Mouse (Mus musculus) urinary bladder, adult 18-20 months (tissue): Measurements from ENCODE around the gene Nrf1.

Experiments used
- DNase-seq, 2 experiments: peaks; one replicate each; pipeline ENCODE4 v3.0.0; 2022; ENCODE audit warnings: low spot score in 2 of 2, mixed read lengths in 2 of 2

The Nrf1 gene

DNA sequence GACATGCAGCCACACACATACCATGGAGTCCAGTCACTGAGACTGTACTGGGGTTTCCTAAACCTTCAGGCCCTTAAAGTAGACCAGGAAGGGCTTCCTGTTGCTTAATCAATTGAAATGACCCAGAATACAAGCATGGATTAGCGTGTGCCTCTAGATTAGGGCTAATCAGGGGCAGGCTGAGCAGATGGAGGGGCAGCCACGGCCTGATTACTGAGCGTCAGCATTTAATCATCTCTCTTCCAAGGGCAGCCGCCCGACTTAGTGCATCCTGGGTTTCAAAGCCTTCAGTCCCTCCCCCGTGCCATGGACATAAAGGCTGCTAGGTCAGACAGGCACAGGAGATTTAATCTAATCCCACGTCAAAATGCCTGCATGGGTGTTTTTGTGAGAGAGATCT lies 99.3 kb downstream of the Nrf1 start:
- DNase-seq = no peak

DNA sequence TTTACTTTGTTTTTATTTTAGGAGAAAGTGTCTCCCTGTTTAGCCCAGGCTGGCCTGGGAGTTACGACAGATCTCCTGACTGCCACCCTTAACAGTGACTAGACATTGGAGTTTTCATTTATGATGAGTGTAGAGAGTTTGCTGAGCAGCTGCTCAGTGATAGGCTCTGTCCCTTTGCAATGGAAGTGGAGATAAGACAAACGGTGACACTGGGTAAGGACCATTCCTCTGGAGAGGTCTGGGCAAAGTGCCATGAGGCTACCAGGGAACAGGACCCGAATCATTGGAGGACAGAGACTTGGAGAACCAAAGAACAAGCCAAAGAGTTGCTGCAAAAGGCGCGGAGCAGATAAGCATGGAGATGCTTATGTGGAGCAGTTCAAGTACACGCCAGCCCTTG lies 100.0 kb downstream of the Nrf1 start:
- DNase-seq = no peak

DNA sequence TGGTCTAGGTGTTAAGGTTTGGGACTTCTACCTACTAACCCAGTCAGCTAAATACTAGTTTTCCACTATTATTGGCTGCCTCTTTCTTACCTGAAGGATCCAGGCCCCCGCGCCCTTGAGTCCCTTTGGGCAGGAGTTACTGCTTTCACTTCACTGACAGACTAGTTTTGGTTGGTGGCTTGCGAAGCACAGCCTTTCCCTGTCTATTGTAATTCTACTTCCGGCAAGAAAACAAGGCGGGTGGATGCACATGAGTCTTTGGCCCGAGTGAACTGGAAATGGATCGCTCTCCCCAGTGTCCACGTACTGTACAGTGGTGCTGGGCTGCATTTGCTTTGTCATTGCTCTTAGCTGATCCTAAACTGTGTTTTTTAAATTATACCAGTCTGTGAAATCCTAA lies 102.7 kb downstream of the Nrf1 start:
- no peak for DNase-seq

DNA sequence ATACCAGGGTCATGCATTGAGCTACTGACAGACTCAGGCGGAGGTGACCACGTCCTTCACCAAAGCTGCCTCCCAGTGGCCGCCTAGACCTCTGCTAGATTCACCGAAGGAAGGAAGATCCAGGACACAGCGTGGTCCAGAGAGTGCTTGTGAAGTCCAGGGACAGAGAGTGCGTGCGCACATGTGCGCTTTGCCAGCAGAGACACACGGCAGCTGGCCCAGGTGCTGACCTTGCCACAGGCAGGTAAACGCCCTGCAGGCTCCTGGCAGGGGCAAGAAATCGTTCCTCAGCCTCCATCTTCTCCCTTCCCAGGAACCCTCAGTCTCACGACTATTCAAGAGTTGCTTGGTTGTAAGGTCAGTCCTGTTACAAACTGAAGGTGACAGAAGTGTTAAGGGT lies 104.4 kb downstream of the Nrf1 start:
- DNase-seq = no peak

DNA sequence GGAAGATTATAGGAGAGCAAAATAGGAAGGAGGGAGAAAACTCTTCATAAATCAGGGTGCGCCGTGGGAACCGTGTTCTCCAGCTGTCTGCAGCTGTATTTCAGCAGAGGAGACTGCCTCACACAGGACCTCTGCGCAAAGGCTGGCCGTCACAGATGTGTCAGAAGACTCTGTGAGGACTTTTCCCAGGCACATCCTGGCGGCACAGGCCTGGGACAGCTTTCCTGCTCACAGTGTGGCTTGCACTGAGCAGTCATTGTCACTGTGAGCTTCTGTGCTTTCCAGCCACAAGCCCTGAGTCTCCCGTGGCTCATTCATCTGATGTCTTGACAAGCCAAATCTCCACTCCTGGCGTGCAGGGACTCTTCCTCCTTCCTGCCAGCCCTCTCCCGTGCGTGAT lies 104.9 kb downstream of the Nrf1 start:
- DNase-seq = no peak

DNA sequence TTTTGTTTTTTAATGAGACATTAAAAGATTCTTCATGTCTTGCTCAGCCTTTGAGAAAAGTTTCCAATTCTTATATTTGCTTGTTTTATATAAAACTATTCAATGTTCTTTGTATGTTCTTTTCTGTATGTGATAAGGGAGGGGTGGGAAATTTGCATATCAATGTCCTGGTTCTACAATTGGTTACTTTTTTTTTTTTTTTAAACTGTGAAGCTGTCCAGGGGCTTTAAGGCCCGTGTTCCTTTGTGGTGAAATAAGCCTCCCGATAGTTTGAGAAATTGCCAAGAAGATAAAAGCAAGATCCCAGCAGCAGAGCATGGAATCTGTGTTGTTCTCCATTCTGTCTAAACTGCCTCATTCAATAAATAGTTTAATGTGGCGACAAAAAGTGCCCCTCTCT lies 105.3 kb downstream of the Nrf1 start:
- DNase-seq = no peak

DNA sequence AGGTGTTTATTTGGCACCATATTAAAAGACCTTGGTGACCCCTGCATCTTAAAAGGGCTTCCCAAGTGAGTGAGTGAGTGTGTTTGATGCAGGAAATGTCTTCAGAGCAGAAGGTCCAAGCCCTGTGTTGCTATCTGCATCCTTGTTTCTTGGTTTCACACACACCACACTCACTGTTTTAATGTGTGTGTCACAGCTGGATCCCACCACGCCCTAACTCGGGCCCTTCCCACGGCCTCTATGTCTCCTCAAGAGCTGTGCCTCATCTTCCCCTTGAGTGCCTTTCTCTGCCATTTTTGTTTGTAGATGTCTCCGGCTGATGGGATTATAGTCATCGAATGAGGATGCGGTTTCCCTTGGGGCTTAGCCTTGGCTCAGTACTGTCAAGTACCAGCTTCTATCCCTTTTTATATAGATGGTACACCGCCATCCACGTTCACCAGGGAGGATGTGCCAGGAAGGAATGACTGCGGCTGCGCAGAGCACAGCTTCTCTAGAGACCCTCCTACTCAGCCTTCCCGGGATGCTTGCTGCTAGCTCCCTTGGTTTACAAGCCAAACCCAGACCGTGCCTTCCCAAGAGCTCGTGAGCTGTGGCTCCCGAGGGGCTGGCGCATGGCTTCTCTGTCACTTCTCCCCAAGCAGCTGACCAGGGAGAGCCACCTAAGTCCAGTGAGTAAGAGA lies 106.1 kb downstream of the Nrf1 start:
- no peak for DNase-seq

DNA sequence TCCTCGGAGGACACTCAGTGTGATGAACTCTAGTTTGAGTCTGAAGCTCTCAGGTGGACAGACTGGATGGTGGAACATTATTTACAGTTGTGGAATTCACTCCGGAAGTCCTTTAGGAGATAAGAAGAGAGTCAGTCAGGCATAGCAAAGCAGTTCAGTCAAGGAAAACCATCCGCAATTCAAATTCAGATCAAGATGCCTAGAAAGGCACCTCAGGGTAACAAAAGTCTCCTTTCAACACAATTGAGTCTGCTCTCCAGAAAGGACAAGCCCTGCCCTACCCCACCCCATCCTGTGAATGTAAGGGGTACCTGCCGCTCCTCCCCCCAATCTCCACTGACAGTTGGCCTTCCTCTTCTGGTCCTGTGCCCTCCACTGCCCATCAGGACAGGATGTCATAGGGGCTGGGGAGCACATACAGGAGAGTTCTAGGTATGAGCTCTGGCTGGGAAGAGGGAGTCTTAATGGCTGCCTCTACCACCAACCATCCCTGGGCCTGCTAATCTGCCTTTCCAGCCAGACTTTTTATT lies 111.8 kb downstream of the Nrf1 start:
- DNase-seq = no peak

DNA sequence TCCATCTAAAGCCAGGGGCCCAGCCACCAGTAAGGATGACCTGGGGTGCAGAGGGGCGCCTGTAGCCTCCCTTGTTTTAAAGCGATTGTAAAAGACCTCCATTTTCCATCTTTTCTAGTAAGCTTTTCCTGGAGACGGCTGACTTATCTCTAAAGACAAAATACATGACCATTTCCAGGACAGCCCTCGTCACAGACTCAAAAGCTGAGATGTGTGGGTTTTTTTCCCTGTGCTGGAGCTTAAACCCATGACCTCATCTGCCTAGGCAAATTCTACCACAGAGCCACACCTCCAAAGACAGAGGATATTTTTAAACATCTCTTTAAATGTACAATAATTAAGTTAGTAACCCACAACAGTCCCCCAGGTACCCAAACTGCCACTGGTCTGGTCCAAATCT lies 112.6 kb downstream of the Nrf1 start:
- no peak for DNase-seq

DNA sequence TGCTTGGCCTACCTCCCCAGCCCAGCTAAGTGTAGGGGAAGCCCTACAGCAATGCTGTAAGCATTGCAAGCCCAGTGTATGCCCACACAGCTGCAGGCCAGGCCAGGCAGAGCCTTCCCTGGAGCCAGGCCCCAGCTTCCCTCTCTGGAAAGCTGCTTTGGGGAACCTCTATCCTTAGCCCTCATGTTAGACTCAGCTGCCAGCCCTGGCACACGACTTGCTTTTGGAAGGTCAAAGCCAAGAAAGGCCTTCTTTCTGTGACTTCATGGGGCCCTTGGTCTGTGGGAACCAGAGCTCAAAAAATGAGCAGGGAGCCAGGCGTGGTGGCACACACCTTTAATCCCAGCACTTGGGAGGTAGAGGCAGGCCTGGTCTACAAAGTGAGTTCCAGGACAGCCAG lies 113.8 kb downstream of the Nrf1 start:
- DNase-seq = no peak

DNA sequence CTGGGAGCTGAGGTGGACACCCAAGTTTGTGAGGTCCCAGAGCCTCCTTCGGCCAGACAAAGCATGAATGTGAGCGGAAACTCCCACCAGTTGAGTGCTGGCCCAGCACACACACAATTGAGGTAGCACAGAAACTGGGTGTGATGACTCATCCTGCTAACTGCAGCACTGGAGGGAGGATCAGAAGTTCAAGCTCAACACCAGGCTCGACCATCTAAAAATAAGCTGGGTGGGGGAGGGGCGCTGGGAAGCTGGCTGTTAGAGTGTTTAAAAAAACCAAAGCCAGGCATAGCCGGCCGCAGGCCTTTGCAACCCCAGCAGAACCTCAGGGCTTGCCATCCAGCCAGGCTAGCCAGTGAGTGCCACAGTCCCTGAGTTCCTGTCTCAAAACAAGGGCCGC lies 114.3 kb downstream of the Nrf1 start:
- DNase-seq = no peak

DNA sequence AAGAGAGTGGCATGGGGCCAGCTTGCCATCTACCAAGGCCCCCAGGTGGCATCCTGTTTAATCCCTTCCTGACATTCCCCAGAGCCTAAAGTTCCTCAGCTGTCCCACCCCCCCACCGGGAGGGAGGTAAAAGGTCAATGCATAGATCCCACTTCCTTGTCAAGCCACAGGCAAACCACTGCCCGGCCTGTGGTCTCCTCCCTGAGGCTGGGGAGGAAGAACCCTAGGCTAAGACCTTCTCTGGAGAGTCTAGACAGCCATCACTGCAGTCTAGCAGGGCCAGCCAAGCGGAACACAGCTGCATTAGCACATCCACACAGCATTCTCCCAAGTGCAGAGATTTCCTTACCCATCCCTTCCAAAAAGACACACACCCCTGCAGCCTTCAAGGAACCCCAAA lies 118.6 kb downstream of the Nrf1 start:
- DNase-seq = no peak

DNA sequence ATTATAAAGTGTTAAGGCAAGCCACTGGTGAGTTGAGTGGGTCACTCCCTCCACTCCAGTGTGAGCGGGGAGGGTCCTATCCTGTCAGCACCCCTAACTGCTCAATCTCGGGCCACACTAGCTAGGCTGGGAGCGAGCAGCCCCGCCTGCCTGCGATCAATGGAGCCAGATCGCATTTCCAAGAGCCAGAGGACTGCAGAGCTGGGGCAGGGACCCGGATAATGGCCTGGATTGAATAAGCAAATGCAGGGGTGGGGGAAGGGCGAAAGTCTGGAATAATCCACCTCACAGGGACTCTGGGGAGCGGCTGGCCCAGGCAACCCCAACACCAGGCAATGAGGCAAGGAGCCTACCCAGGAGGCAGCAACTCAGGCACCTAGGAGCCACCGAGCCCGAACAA lies 119.4 kb downstream of the Nrf1 start:
- no peak for DNase-seq

DNA sequence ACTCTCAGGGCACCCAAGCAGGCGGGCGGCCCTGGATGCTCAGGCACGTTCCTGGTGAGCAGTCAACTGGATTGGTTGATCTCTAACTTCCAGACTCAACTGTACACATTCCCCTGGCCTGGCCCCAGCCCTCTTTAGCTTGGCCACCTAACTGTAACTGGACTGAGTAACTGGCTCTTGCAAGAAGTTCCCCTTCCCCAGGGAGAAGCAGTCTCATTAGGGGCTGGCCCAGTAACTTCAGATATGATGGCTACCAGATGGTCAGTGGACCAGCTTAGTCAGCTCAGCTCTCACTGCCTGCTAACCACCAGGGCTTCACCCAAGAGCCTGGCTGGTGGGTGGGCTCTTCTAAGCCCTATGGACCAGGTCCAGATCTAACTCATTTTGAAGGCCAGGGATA lies 120.5 kb downstream of the Nrf1 start:
- DNase-seq = no peak

DNA sequence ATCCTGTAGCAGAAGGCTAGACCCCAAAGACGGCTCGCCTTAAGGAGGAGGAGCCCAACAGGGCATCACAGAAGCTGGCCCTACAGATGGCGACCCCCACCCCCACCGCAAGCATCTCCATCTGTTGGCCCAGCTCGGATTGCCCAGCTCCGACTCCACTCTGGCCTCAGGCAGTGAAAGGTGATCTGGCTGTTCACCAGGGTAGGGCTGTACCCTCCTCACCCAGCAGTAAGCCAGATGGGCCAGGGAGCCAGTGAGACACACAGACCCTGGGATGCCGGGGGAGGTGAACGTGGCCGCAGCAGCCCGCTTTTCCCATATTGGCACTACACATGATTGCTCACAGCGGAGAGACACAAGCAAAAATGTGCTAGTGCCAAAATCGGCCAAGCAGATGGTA lies 121.4 kb downstream of the Nrf1 start:
- no peak for DNase-seq

DNA sequence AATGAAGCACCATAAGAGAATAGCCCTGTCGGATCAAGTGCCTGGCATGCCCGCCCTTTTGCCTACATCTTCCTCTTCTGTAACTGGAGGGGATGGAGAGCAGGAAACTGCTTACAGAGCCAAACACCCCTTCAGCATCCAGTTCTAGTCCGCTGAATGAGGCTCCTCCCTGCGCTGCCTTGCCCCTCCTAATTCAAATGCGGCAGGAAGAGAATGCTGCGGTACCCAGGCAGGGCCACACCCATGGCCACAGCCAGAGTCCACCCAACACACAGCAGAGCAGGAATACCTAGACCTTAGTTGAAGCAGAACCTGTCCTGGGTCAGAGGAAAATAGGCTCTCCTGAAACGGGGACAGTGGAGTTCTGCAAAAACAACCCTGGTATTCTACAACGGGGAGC lies 123.4 kb downstream of the Nrf1 start:
- DNase-seq = no peak

DNA sequence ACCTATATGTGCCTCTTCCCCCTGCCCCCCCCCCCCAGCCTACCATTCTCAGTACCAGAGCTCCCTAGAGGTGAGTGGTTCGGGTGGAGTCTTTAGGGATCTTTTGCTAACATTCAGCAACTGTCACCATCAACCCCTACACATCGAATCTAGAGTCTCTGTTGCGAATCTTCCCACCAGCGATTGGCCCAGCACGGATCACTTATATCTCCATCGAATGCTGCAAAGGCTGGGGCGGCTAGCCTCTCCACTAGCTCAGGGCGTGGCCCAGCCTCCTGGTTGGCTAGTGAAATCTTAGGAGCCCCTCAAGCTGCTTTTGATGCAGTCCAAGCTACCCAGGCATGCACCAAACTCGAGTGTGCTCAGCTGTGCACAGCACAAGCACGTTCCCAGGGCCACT lies 124.2 kb downstream of the Nrf1 start:
- DNase-seq = no peak

DNA sequence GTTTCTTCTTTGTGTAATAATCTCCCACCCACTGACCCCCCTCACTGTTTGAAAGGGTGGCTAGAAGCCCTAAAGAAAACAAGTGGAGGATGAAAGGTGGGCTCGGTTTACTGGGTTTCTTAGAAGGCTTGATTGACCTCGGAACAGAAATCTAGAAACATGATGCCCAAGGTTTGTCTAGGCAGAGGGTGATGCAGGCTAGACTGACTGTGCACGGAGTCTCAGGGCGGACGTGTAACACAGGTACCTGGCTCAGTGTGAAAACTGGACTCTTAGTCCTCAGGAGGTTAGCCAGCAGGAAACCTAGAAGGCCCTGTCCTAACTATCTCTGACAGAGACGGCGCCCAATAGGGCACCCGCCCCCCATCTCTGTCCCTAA lies 124.6 kb downstream of the Nrf1 start:
- no peak for DNase-seq

DNA sequence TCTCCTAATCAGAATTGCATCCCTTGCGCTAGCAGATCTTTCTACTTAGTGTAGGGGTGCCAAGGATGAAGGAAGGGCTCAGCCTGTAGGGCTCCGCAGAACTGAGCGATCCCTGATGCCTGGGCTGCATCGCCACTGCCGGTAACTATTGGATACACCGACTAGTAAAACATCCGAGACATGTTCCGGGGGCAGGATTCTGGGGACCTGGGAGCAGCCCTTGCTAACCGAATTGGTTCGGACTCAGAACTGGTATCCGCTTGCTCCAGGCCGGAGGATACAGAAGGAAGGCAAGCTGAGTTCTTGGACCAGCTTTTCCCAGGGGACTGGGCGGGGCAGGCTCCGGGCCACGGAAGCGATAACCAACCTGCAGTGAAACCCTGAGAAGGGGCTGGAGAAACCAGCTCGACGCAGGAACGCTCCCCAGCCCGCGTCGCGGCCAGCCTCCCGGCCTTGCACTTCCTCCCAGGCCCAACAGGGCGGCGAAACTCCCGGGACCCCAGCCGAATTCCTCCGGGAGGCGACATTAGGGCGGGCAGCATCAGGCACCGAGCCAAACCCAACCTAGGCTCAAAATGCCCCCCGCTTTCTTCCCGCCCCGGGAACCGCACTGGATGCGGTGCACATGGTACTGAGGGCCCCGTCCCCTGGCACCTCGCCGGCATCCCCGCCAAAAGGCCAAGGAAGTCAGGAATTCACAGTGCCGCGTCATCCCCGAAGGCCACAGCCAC lies 125.2 kb downstream of the Nrf1 start:
- peak in 1 of 2 experiments; percentile 21 for DNase-seq

DNA sequence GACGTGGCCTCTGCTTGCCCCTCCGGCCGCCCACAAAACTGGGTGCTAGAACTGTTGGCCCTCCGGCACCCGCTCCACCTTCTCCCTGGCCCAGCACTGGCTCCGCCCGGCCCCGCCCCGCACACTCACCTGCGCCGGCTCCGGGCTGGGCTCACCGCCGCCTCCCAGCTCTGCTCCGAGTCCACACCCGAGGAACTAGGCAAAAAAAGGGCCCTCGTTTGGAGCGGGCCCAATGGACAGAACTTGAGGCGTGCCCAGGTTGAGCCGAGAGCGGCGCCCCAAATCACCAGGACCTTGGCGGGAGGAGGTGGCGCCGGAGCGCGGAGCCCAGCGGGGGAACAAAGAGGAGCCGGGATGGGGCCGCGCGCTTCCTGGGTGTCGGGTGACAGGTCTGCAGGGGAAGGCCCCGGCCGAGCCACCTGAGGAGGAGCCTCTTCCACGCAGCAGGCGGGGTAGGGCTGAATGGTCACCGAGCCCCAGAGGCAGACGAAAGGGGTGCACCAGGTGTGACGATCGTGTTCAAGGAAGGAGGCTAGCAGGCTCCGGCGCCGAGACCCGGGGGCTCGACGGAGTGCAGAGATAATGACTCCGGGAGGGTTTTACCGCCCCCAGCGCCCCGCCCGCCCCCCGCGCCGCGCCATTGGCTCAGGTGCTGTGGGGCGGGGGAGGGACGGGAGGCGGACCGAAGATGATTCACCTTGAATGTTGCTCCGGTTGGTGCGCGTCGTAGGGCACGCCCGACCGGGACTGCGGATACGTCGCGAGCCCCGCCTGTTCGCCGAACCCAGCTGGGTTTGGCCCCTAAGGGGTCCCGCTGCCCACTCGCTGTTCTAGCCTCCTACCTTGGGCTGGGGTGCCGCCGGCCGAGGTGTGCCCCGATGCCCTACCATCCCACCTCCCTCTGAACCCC lies 126.0 kb downstream of the Nrf1 start:
- DNase-seq = peak; percentile 57 to 86

DNA sequence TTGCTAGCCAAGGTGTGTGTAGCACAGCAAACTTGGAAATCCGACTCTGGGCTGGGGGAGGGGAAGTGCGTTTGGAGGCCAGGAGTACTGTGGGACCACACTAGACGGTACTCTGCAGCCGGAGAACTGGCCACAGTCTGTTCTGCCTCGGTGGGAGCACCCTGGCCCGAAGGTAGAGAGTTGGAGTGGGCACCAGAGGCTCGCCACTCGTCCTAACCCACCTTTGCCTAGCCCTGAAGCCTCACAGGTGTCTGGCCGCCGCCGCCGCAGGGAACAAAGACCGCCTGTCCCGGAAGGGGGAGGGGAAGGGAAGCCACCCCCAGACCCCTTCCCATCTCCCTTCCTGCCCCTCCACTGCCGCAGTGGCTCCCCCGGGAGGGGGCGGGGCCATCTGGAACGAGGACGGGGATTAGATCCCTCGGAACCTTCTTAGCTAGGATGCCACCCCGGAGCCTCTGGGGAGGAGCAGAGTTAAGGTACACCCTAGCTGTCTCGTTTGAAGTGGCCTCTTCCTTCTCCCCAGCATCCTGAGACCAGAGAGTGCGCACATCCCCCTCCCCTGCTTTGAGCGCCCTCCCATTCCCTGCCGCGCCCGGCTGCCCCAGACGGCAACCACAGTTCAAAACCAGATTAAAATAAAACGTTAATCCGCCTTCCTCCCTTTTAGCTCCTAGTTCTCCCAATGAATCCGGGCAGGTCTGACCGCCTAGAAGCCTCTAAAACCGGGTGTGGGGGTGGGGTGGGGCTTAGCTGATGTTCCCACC lies 126.9 kb downstream of the Nrf1 start:
- DNase-seq = peak in 1 of 2 experiments; percentile 65
